Mouse (Mus musculus) kidney, embryonic 15.5 days (tissue): ENCODE results near the gene Sowaha. TPM values are rescaled to one million over a fixed set of nuclear protein-coding genes. Genes with fewer than 3 reads are reported as not detected.
"Not testable (repeated sequence)": the region's sequence is repeated elsewhere in the genome, so short reads cannot be mapped to it uniquely, and the experiment has no call there.

Experiments
- ATAC-seq: fragments of 200-750 bp; cut with Nextera tagmentation; replicated peaks from 2 replicates; pipeline ENCODE4 v1.8.0; 2017; ENCODE audit warnings: moderate TSS enrichment; ENCODE audit not compliant: low FRiP score
- H3K27ac ChIP-seq: fragments of 300-500 bp; sonication (generic); 2 replicates; pipeline ENCODE4 v1.5.1; 2015; ENCODE audit warnings: mild to moderate bottlenecking, inconsistent platforms
- H3K27me3 ChIP-seq: fragments of 300-500 bp; sonication (generic); 2 replicates; pipeline ENCODE4 v1.6.1; 2015; ENCODE audit warnings: inconsistent platforms
- H3K36me3 ChIP-seq: fragments of 300-500 bp; sonication (generic); 2 replicates; pipeline ENCODE4 v1.6.1; 2015; ENCODE audit warnings: inconsistent platforms
- H3K4me1 ChIP-seq: fragments of 300-500 bp; sonication (generic); 2 replicates; pipeline ENCODE4 v1.6.1; 2015; ENCODE audit warnings: inconsistent platforms
- H3K4me2 ChIP-seq: fragments of 300-500 bp; sonication (generic); 2 replicates; pipeline ENCODE4 v1.6.1; 2015; ENCODE audit warnings: moderate library complexity, mild to moderate bottlenecking, inconsistent platforms
- H3K4me3 ChIP-seq: fragments of 300-500 bp; sonication (generic); replicated peaks from 2 replicates; pipeline ENCODE4 v1.5.1; 2015; ENCODE audit warnings: mild to moderate bottlenecking, inconsistent platforms
- H3K9ac ChIP-seq: fragments of 300-500 bp; sonication (generic); 2 replicates; pipeline ENCODE4 v1.6.1; 2015; ENCODE audit warnings: mild to moderate bottlenecking, inconsistent platforms
- H3K9me3 ChIP-seq: fragments of 300-500 bp; sonication (generic); replicated peaks from 2 replicates; pipeline ENCODE4 v1.6.1; 2016; ENCODE audit warnings: inconsistent platforms
- whole genome bisulfite sequencing: fragments of 180-500 bp; shearing (Covaris S2); methylation state at CpG from one replicate; pipeline ENCODE4 v1.1.7; 2015; ENCODE audit warnings: mixed read lengths; 5-methylcytosine and 5-hydroxymethylcytosine counted together
- polyA plus RNA-seq: library from polyadenylated mRNA; unstranded; fragments of >200 nt; fragmentation: Nextera tagmentation; extraction: Ambion mirVana; gene quantifications from 2 replicates; pipeline ENCODE4 v1.2.1, GENCODE M21; 2015

Gene Sowaha
- polyA plus RNA-seq, 1 experiment from 2014 or later = 0.23 TPM

DNA sequence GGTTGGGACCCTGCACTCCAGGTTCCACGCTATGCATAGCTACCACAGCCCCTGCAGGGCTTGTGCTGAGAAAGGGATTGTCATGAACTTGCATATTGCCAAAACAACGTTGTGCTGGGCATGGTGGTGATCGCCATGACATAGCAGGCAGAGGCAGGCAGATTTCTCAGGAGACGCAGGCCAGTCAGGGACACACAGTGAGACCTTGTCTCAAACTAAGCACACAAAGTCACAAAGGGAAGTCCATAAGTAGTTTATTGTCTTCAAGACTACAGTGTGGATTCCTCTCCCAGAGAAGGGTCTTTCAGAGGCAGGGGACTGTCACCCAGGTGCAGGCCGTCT is 51.4 kb downstream of the Sowaha start:
- H3K36me3 ChIP-seq = peaks cover 21% of the 10 kb centered on the region
- H3K9me3 ChIP-seq = no peaks in the 10 kb centered on the region
- no peak overlapping the region for H3K4me3 ChIP-seq
- no peak for ATAC-seq
- no peak overlapping the region for H3K27ac ChIP-seq
- WGBS = 94% methylated on average over 5 of the region's 5 CpGs
- H3K4me1 ChIP-seq = peaks cover 16% of the 10 kb centered on the region
- no peak overlapping the region for H3K4me2 ChIP-seq
- no peak overlapping the region for H3K9ac ChIP-seq
- no peaks in the 10 kb centered on the region for H3K27me3 ChIP-seq

DNA sequence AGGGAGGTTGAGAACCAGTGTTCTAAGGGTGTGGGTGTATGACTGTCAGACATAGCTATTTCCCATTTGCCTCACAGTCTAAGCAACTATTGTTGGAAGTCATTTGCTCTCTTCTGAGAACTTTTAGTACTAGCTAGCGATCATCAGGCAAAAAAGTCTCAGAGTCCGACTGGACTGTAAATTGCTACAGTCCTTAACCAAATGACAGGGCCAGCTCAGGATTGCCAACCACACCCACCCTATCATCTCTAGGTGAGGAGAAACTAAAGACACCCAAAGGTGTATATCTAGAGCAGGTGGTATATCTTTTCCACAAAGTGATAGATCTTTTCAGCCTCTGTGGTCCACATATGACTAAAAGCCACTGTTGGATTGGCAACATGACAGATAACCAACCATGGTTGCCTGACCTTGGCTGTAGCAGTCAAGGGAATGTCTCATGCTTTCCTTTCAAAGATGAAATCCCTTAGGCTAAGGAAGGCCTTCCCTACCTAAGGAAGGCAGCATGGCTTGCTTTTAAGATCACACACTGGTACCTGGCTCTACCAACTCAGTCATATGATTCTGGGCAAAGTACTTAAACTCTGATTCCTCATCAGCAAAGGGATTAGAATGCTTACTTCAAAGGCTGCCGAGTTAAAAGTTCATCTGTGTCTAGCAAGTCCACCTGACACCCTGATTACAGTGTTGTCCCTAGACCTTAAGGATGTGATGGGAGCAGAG is 51.9 kb downstream of the Sowaha start:
- H3K9me3 ChIP-seq = no peaks in the 10 kb centered on the region
- H3K9ac ChIP-seq = no peak overlapping the region
- no peak overlapping the region for H3K4me2 ChIP-seq
- no peaks in the 10 kb centered on the region for H3K27me3 ChIP-seq
- 87% methylated on average over 3 of the region's 3 CpGs for WGBS
- peaks cover 16% of the 10 kb centered on the region for H3K4me1 ChIP-seq
- no peak overlapping the region for H3K4me3 ChIP-seq
- ATAC-seq = no peak
- H3K27ac ChIP-seq = no peak overlapping the region
- peaks cover 21% of the 10 kb centered on the region for H3K36me3 ChIP-seq

DNA sequence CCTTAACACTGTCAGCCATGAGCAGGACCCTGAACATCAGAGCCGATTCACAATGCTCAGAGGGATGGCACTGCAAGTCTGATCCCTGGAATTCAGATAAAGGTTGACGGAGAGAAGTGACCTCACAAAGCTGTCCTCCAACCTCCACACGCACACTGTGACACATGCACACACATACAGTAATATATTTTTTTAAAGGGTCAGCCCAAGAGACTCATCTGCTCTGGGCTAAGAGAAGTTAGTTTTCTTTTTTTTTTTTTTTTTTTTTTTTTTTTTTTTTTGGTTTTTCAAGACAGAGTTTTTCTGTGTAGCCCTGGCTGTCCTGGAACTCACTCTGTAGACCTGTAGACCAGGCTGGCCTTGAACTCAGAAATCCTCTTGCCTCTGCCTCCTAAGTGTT is 53.2 kb downstream of the Sowaha start:
- WGBS = 87% methylated on average over 3 of the region's 3 CpGs
- not testable (repeated sequence) for H3K27me3 ChIP-seq, H3K27ac ChIP-seq, H3K4me2 ChIP-seq, H3K9ac ChIP-seq, H3K4me3 ChIP-seq, H3K9me3 ChIP-seq, ATAC-seq
- peaks cover 16% of the 10 kb centered on the region for H3K4me1 ChIP-seq
- peaks cover 21% of the 10 kb centered on the region for H3K36me3 ChIP-seq

Other genes starting within 250 kb of the Sowaha start
- 91.0 and 94.6 TPM in 2 replicates for gene Hspa4, start 179.8 kb downstream of the Sowaha start, polyA plus RNA-seq
- 22.8 and 24.3 TPM in 2 replicates for gene Zcchc10, start 155.6 kb downstream of the Sowaha start, polyA plus RNA-seq
- gene Aff4, start 129.4 kb downstream of the Sowaha start, polyA plus RNA-seq = 32.1 and 38.0 TPM in 2 replicates
- gene Leap2, start 57.1 kb downstream of the Sowaha start, polyA plus RNA-seq = 0.32 and 0.46 TPM in 2 replicates
- 629 and 653 TPM in 2 replicates for gene Uqcrq, start 49.4 kb downstream of the Sowaha start, polyA plus RNA-seq
- gene Gdf9, start 49.3 kb downstream of the Sowaha start, polyA plus RNA-seq = 2.2 and 2.3 TPM in 2 replicates
- gene Gm10447, start 23.2 kb downstream of the Sowaha start, polyA plus RNA-seq = not detected in 2 replicates
- gene Shroom1, start 23.1 kb downstream of the Sowaha start, polyA plus RNA-seq = 1.7 and 2.3 TPM in 2 replicates
- gene Gm9837, start 9.8 kb downstream of the Sowaha start, polyA plus RNA-seq = not detected in 2 replicates
- not detected in 2 replicates for gene Gm9945, start 108 bp downstream of the Sowaha start, polyA plus RNA-seq
- 21.9 and 25.6 TPM in 2 replicates for gene Sept8, start 39.0 kb upstream of the Sowaha start, polyA plus RNA-seq
- gene Kif3a, start 87.1 kb upstream of the Sowaha start, polyA plus RNA-seq = 65.6 and 68.6 TPM in 2 replicates
- gene Il4, start 138.4 kb upstream of the Sowaha start, polyA plus RNA-seq = 1.2 and 1.3 TPM in 2 replicates
- gene Il13, start 154.4 kb upstream of the Sowaha start, polyA plus RNA-seq = not detected in 2 replicates
- gene Rad50, start 227.0 kb upstream of the Sowaha start, polyA plus RNA-seq = 27.2 and 27.7 TPM in 2 replicates
- not detected in 2 replicates for gene Il5, start 240.5 kb upstream of the Sowaha start, polyA plus RNA-seq